Mouse (Mus musculus) hindbrain, embryonic 11.5 days (tissue): ENCODE results near the gene Pold1. TPM values are rescaled to one million over a fixed set of nuclear protein-coding genes. Genes with fewer than 3 reads are reported as not detected.

Experiments used
- ATAC-seq: fragments of 200-750 bp; cut with Nextera tagmentation; 2 replicates; pipeline ENCODE4 v1.8.0; 2017; ENCODE audit warnings: mild to moderate bottlenecking, moderate TSS enrichment, moderate library complexity; ENCODE audit not compliant: low FRiP score
- DNase-seq: peaks from one replicate; pipeline ENCODE4 v3.0.0-alpha.2; 2015; ENCODE audit warnings: low spot score
- H3K27ac ChIP-seq: fragments of 300-500 bp; sonication (generic); 2 replicates; pipeline ENCODE4 v1.5.1; 2014; ENCODE audit warnings: mild to moderate bottlenecking, low read depth, low read length
- H3K27me3 ChIP-seq: fragments of 300-500 bp; sonication (generic); 2 replicates; pipeline ENCODE4 v1.6.1; 2014; ENCODE audit warnings: mild to moderate bottlenecking, low read length, moderate library complexity, mixed read lengths; ENCODE audit not compliant: control insufficient read depth, insufficient read depth
- H3K36me3 ChIP-seq: fragments of 300-500 bp; sonication (generic); 2 replicates; pipeline ENCODE4 v1.6.1; 2014; ENCODE audit warnings: mild to moderate bottlenecking, low read length, moderate library complexity, mixed read lengths; ENCODE audit not compliant: control insufficient read depth, insufficient read depth
- H3K4me1 ChIP-seq: fragments of 300-500 bp; sonication (generic); replicated peaks from 2 replicates; pipeline ENCODE4 v1.6.1; 2014; ENCODE audit warnings: low read length, mixed read lengths; ENCODE audit not compliant: control insufficient read depth, insufficient read depth
- H3K4me2 ChIP-seq: fragments of 300-500 bp; sonication (generic); replicated peaks from 2 replicates; pipeline ENCODE4 v1.6.1; 2014; ENCODE audit warnings: mild to moderate bottlenecking, low read depth, low read length
- H3K4me3 ChIP-seq: fragments of 300-500 bp; sonication (generic); 2 replicates; pipeline ENCODE4 v1.5.1; 2014; ENCODE audit warnings: low read depth, low read length
- H3K9ac ChIP-seq: fragments of 300-500 bp; sonication (generic); 2 replicates; pipeline ENCODE4 v1.6.1; 2014; ENCODE audit warnings: low read depth, low read length
- H3K9me3 ChIP-seq: fragments of 300-500 bp; sonication (generic); 2 replicates; pipeline ENCODE4 v1.6.1; 2016; ENCODE audit warnings: low read length; ENCODE audit not compliant: control insufficient read depth
- WGBS: fragments of 180-500 bp; shearing (Covaris S2); extraction: QIAGEN DNeasy Blood & Tissue Kit; methylation state at CpG from one replicate; pipeline ENCODE4 v1.1.7; 2014; 5-methylcytosine and 5-hydroxymethylcytosine counted together
- polyA plus RNA-seq: library from polyadenylated mRNA; unstranded; fragments of >200 nt; fragmentation: Nextera tagmentation; extraction: Ambion mirVana; gene quantifications from 2 replicates; pipeline ENCODE4 v1.2.1, GENCODE M21; 2014

The Pold1 gene
- 40.9 and 43.2 TPM in 2 replicates for polyA plus RNA-seq

GRCm38 (mm10) chr7:44548497-44549087 is at the start of gene Pold1:
Gene Pold1, minus strand, starts transcription at chr7:44548849.
- DNase-seq, result peak; percentile 100
- under 1% methylated on average over 43 of the region's 43 CpGs for WGBS
- H3K27ac ChIP-seq, result peak within 1 kb of the TSS; percentile 31
- peak within 1 kb of the TSS; percentile 53 for H3K4me3 ChIP-seq
- H3K36me3 ChIP-seq, result peaks cover 6% of the 10 kb centered on the region; the same call in 1 of the 2 replicates
- no peaks in the 10 kb centered on the region for H3K27me3 ChIP-seq
- peaks cover 7% of the 10 kb centered on the region; the same call in 1 of the 2 replicates for H3K4me1 ChIP-seq
- peak within 1 kb of the TSS; percentile 86 for H3K4me2 ChIP-seq
- ATAC-seq, result peak; percentile 90
- no peaks in the 10 kb centered on the region for H3K9me3 ChIP-seq
- H3K9ac ChIP-seq, result peak within 1 kb of the TSS; percentile 51

GRCm38 (mm10) chr7:44598336-44598735 is 49.7 kb upstream of the Pold1 start:
- H3K9me3 ChIP-seq, result no peaks in the 10 kb centered on the region
- DNase-seq (no peak), ATAC-seq (no peak)
- no peak overlapping the region for H3K4me3 ChIP-seq
- H3K27me3 ChIP-seq, result peaks cover 20% of the 10 kb centered on the region
- H3K4me2 ChIP-seq, result no peak overlapping the region
- no peak overlapping the region for H3K27ac ChIP-seq
- no peaks in the 10 kb centered on the region for H3K36me3 ChIP-seq
- no peak overlapping the region for H3K9ac ChIP-seq
- WGBS, result 84% methylated on average over 12 of the region's 12 CpGs
- H3K4me1 ChIP-seq, result peaks cover 3% of the 10 kb centered on the region

GRCm38 (mm10) chr7:44597666-44598065 is 49.0 kb upstream of the Pold1 start:
- Histone ChIP-seq H3K4me2 (no peak overlapping the region), H3K27ac (no peak overlapping the region), H3K4me1 (peaks cover 7% of the 10 kb centered on the region), H3K9me3 (no peaks in the 10 kb centered on the region), H3K27me3 (peaks cover 27% of the 10 kb centered on the region), H3K9ac (no peak overlapping the region), H3K36me3 (no peaks in the 10 kb centered on the region), H3K4me3 (no peak overlapping the region)
- no peak for ATAC-seq
- no peak for DNase-seq
- 90% methylated on average over 4 of the region's 4 CpGs for WGBS

GRCm38 (mm10) chr7:44596996-44597538 is 48.4 kb upstream of the Pold1 start:
- 62% methylated on average over 5 of the region's 5 CpGs for WGBS
- no peak for DNase-seq
- H3K9me3 ChIP-seq, result no peaks in the 10 kb centered on the region
- H3K9ac ChIP-seq, result no peak overlapping the region
- no peak for ATAC-seq
- peaks cover 10% of the 10 kb centered on the region for H3K4me1 ChIP-seq
- no peak overlapping the region for H3K4me2 ChIP-seq
- H3K4me3 ChIP-seq, result no peak overlapping the region
- no peaks in the 10 kb centered on the region for H3K36me3 ChIP-seq
- no peak overlapping the region for H3K27ac ChIP-seq
- peaks cover 27% of the 10 kb centered on the region for H3K27me3 ChIP-seq

- WGBS, result 86% methylated on average over 5 of the region's 6 CpGs
- Histone ChIP-seq H3K27me3 (peaks cover 29% of the 10 kb centered on the region), H3K9me3 (no peaks in the 10 kb centered on the region), H3K27ac (no peak overlapping the region), H3K9ac (no peak overlapping the region), H3K4me1 (peaks cover 15% of the 10 kb centered on the region), H3K4me3 (no peak overlapping the region), H3K36me3 (no peaks in the 10 kb centered on the region), H3K4me2 (no peak overlapping the region)
- DNase-seq (no peak), ATAC-seq (no peak)
Observed at GRCm38 (mm10) chr7:44596051-44596450, 47.4 kb upstream of the Pold1 start.

- H3K9me3 ChIP-seq, result no peaks in the 10 kb centered on the region
- peaks cover 25% of the 10 kb centered on the region for H3K27me3 ChIP-seq
- ATAC-seq (no peak), DNase-seq (no peak)
- no peak overlapping the region for H3K27ac ChIP-seq
- no peak overlapping the region for H3K4me3 ChIP-seq
- no peaks in the 10 kb centered on the region for H3K36me3 ChIP-seq
- peaks cover 15% of the 10 kb centered on the region for H3K4me1 ChIP-seq
- H3K4me2 ChIP-seq, result no peak overlapping the region
- WGBS, result 94% methylated on average over 20 of the region's 20 CpGs
- no peak overlapping the region for H3K9ac ChIP-seq
Observed at GRCm38 (mm10) chr7:44595131-44595561, 46.5 kb upstream of the Pold1 start.

GRCm38 (mm10) chr7:44594291-44594690 is 45.6 kb upstream of the Pold1 start:
- no peaks in the 10 kb centered on the region for H3K9me3 ChIP-seq
- H3K9ac ChIP-seq, result no peak overlapping the region
- H3K4me2 ChIP-seq, result peak overlapping the region; percentile 39; the same call in 1 of the 2 replicates
- H3K4me3 ChIP-seq, result no peak overlapping the region
- H3K27ac ChIP-seq, result peak overlapping the region; percentile 43; the same call in 1 of the 2 replicates
- WGBS, result 71% methylated on average over 6 of the region's 6 CpGs
- no peaks in the 10 kb centered on the region for H3K36me3 ChIP-seq
- no peak for DNase-seq
- H3K4me1 ChIP-seq, result peaks cover 15% of the 10 kb centered on the region
- no peak for ATAC-seq
- H3K27me3 ChIP-seq, result peaks cover 25% of the 10 kb centered on the region

- H3K4me3 ChIP-seq, result 0 out of 2 replicates have a peak overlapping the region, but pooled peaks have one; percentile 9
- H3K9ac ChIP-seq, result no peak overlapping the region
- H3K4me2 ChIP-seq, result peak overlapping the region; percentile 39
- H3K27ac ChIP-seq, result peak overlapping the region; percentile 43; the same call in 1 of the 2 replicates
- 2% methylated on average over 20 of the region's 22 CpGs for WGBS
- H3K27me3 ChIP-seq, result peaks cover 25% of the 10 kb centered on the region
- DNase-seq, result peak; percentile 96
- ATAC-seq, result peak; percentile 46
- peaks cover 15% of the 10 kb centered on the region for H3K4me1 ChIP-seq
- no peaks in the 10 kb centered on the region for H3K36me3 ChIP-seq
- no peaks in the 10 kb centered on the region for H3K9me3 ChIP-seq
Observed at GRCm38 (mm10) chr7:44593775-44594174, 45.1 kb upstream of the Pold1 start.

GRCm38 (mm10) chr7:44593051-44593450 is 44.4 kb upstream of the Pold1 start:
- Histone ChIP-seq H3K4me2 (peak overlapping the region; percentile 39), H3K4me1 (peaks cover 19% of the 10 kb centered on the region), H3K27ac (no peak overlapping the region), H3K9me3 (no peaks in the 10 kb centered on the region), H3K36me3 (no peaks in the 10 kb centered on the region), H3K4me3 (0 out of 2 replicates have a peak overlapping the region, but pooled peaks have one; percentile 7), H3K9ac (no peak overlapping the region), H3K27me3 (peaks cover 30% of the 10 kb centered on the region)
- ATAC-seq (no peak), DNase-seq (no peak)
- WGBS, result 3% methylated on average over 15 of the region's 15 CpGs
